Mouse (Mus musculus) hindbrain, embryonic 15.5 days (tissue): ENCODE results near the gene Myl6. TPM values are rescaled to one million over a fixed set of nuclear protein-coding genes. Genes with fewer than 3 reads are reported as not detected.

Experiments
- ATAC-seq: fragments of 200-750 bp; cut with Nextera tagmentation; 2 replicates; pipeline ENCODE4 v1.8.0; 2017; ENCODE audit warnings: low read depth, moderate number of reproducible peaks, moderate TSS enrichment; ENCODE audit not compliant: low FRiP score
- H3K27ac ChIP-seq: fragments of 300-500 bp; sonication (generic); replicated peaks from 2 replicates; pipeline ENCODE4 v1.5.1; 2015; ENCODE audit warnings: mild to moderate bottlenecking, inconsistent platforms
- H3K27me3 ChIP-seq: fragments of 300-500 bp; sonication (generic); 2 replicates; pipeline ENCODE4 v1.6.1; 2015; ENCODE audit warnings: control low read depth, inconsistent platforms
- H3K36me3 ChIP-seq: fragments of 300-500 bp; sonication (generic); 2 replicates; pipeline ENCODE4 v1.6.1; 2015; ENCODE audit warnings: control low read depth, inconsistent platforms
- H3K4me1 ChIP-seq: fragments of 300-500 bp; sonication (generic); replicated peaks from 2 replicates; pipeline ENCODE4 v1.6.1; 2015; ENCODE audit warnings: control low read depth, inconsistent platforms
- H3K4me2 ChIP-seq: fragments of 300-500 bp; sonication (generic); 2 replicates; pipeline ENCODE4 v1.6.1; 2015; ENCODE audit warnings: moderate library complexity, mild to moderate bottlenecking, inconsistent platforms
- H3K4me3 ChIP-seq: fragments of 300-500 bp; sonication (generic); 2 replicates; pipeline ENCODE4 v1.5.1; 2015; ENCODE audit warnings: mild to moderate bottlenecking, inconsistent platforms
- H3K9ac ChIP-seq: fragments of 300-500 bp; sonication (generic); 2 replicates; pipeline ENCODE4 v1.6.1; 2015; ENCODE audit warnings: inconsistent platforms
- H3K9me3 ChIP-seq: fragments of 300-500 bp; sonication (generic); 2 replicates; pipeline ENCODE4 v1.6.1; 2016; ENCODE audit warnings: control low read depth, inconsistent platforms
- WGBS: fragments of 180-500 bp; shearing (Covaris S2); methylation state at CpG from one replicate; pipeline ENCODE4 v1.1.7; 2015; 5-methylcytosine and 5-hydroxymethylcytosine counted together
- microRNA-seq: library from miRNA; unstranded; fragments of <30 nt; microRNA quantifications from one replicate; pipeline ENCODE4, GENCODE M21; 2016
- polyA plus RNA-seq: library from polyadenylated mRNA; unstranded; fragments of >200 nt; fragmentation: Nextera tagmentation; extraction: Ambion mirVana; gene quantifications from 2 replicates; pipeline ENCODE4 v1.2.1, GENCODE M21; 2015

Myl6 gene
- polyA plus RNA-seq, 1 experiment from 2014 or later = 944 TPM

- no peak for ATAC-seq
- no peaks in the 10 kb centered on the region for H3K4me1 ChIP-seq
- no peak overlapping the region for H3K4me2 ChIP-seq
- H3K27me3 ChIP-seq = no peaks in the 10 kb centered on the region
- peaks cover 30% of the 10 kb centered on the region for H3K36me3 ChIP-seq
- H3K9me3 ChIP-seq = no peaks in the 10 kb centered on the region
- no peak overlapping the region for H3K9ac ChIP-seq
- no peak overlapping the region for H3K27ac ChIP-seq
- 93% methylated on average over 1 of the region's 1 CpGs for WGBS
- no peak overlapping the region for H3K4me3 ChIP-seq
Observed at GRCm38 (mm10) chr10:128442718-128443117, 51.2 kb downstream of the Myl6 start.

GRCm38 (mm10) chr10:128441324-128442119, 52.4 kb downstream of the Myl6 start:
- Histone ChIP-seq H3K27me3 (no peaks in the 10 kb centered on the region), H3K4me3 (no peak overlapping the region), H3K9me3 (no peaks in the 10 kb centered on the region), H3K9ac (no peak overlapping the region), H3K4me2 (no peak overlapping the region), H3K27ac (no peak overlapping the region), H3K36me3 (peaks cover 41% of the 10 kb centered on the region), H3K4me1 (no peaks in the 10 kb centered on the region)
- no peak for ATAC-seq
- WGBS = 73% methylated on average over 10 of the region's 10 CpGs

Small RNA genes lying within 50 kb of the gene (microRNA-seq; reads per million reads assigned to microRNA genes)
- gene Mir6916 (not detected), gene Mir8105 (1.3 reads per million)

Other genes starting within 250 kb of the Myl6 start
- gene Apon, start 240.0 kb downstream of the Myl6 start, polyA plus RNA-seq = 0.14 TPM in 1 of 2 replicates, not detected in the other
- 0.21 and 0.47 TPM in 2 replicates for gene Apof, start 225.5 kb downstream of the Myl6 start, polyA plus RNA-seq
- 20.7 and 21.7 TPM in 2 replicates for gene Stat2, start 223.6 kb downstream of the Myl6 start, polyA plus RNA-seq
- gene Il23a, start 195.4 kb downstream of the Myl6 start, polyA plus RNA-seq = 0.26 and 0.49 TPM in 2 replicates
- 19.1 and 21.4 TPM in 2 replicates for gene Pan2, start 190.8 kb downstream of the Myl6 start, polyA plus RNA-seq
- gene Cnpy2, start 171.7 kb downstream of the Myl6 start, polyA plus RNA-seq = 188 and 205 TPM in 2 replicates
- 267 and 278 TPM in 2 replicates for gene Cs, start 156.4 kb downstream of the Myl6 start, polyA plus RNA-seq
- gene Coq10a, start 125.1 kb downstream of the Myl6 start, polyA plus RNA-seq = 38.7 and 41.9 TPM in 2 replicates
- gene Ankrd52, start 117.0 kb downstream of the Myl6 start, polyA plus RNA-seq = 10.9 and 13.8 TPM in 2 replicates
- gene Slc39a5, start 92.9 kb downstream of the Myl6 start, polyA plus RNA-seq = 0.21 and 0.83 TPM in 2 replicates
- 137 and 141 TPM in 2 replicates for gene Nabp2, start 82.7 kb downstream of the Myl6 start, polyA plus RNA-seq
- gene Rnf41, start 82.5 kb downstream of the Myl6 start, polyA plus RNA-seq = 91.3 and 92.4 TPM in 2 replicates
- 167 and 177 TPM in 2 replicates for gene Smarcc2, start 34.9 kb downstream of the Myl6 start, polyA plus RNA-seq
- 5.7 and 6.5 TPM in 2 replicates for gene Myl6b, start 4.5 kb upstream of the Myl6 start, polyA plus RNA-seq
- gene Esyt1, start 31.7 kb upstream of the Myl6 start, polyA plus RNA-seq = 14.2 and 14.8 TPM in 2 replicates
- gene Zc3h10, start 53.6 kb upstream of the Myl6 start, polyA plus RNA-seq = 18.2 and 20.0 TPM in 2 replicates
- gene Rpl41, start 55.2 kb upstream of the Myl6 start, polyA plus RNA-seq = 2,263 and 2,497 TPM in 2 replicates
- 125 and 127 TPM in 2 replicates for gene Pa2g4, start 71.8 kb upstream of the Myl6 start, polyA plus RNA-seq
- 1.2 and 2.1 TPM in 2 replicates for gene Erbb3, start 95.5 kb upstream of the Myl6 start, polyA plus RNA-seq
- gene Rps26, start 132.6 kb upstream of the Myl6 start, polyA plus RNA-seq = 359 and 409 TPM in 2 replicates
- 15.1 and 18.3 TPM in 2 replicates for gene Ikzf4, start 151.8 kb upstream of the Myl6 start, polyA plus RNA-seq
- 14.5 TPM in 2 replicates for gene Suox, start 179.9 kb upstream of the Myl6 start, polyA plus RNA-seq
- gene Rab5b, start 202.1 kb upstream of the Myl6 start, polyA plus RNA-seq = 113 and 121 TPM in 2 replicates
- 0.62 and 1.1 TPM in 2 replicates for gene Pmel, start 210.1 kb upstream of the Myl6 start, polyA plus RNA-seq
- 22.4 and 23.5 TPM in 2 replicates for gene Cdk2, start 210.9 kb upstream of the Myl6 start, polyA plus RNA-seq